ENCODE assay signal across 8 mouse cellular contexts in the genomic region with DNA sequence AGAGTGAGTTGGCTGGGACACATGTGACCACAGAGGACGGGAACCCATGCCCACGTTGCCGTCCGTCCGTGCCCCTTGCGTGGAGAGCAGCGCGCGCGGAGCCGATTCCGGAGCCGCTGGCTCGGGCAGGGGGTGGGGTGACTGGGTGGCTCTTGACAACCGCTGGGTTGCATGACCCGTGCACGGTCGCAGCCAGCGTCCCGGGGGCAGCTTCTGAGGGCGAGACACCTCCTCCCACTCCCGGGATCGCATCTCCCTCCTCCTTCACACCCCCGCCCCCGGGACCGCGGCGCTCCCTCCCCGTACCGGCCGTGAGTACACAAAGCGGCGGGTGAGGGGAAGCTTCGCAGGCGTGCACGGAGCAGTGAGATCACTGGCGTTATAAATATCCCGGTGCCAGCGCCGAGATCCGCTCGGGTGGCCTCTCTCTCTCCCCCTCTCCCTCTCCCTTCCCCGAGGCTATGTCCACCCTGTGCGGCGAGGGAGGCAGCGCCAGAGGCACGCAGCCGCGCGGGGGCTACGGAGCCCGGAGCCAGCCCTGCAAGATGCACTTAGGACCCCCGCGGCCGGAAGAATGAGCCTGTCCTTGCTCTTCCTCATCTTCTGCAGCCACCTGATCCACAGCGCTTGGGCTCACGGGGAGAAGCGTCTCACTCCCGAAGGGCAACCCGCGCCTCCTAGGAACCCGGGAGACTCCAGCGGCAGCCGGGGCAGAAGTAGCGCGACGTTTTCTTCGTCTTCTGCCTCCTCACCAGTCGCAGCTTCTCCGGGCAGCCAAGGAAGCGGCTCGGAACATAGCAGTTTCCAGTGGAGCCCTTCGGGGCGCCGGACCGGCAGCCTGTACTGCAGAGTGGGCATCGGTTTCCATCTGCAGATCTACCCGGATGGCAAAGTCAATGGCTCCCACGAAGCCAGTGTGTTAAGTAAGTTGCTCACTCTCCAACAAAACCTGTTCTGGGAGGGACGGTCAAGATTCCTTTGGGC. TPM values are rescaled to one million over a fixed set of nuclear protein-coding genes. Genes with fewer than 3 reads are reported as not detected.
DNase-seq lines count a peak whose midpoint lies in the region; ATAC-seq lines count a peak whose summit lies in the region.

A gene (plus strand): TSS at position 347 of the 984 bp plus-strand sequence.

- H3K36me3 ChIP-seq in kidney, embryonic 15.5 days, result no peaks in the 10 kb centered on the region
- no peaks in the 10 kb centered on the region for H3K36me3 ChIP-seq in liver, embryonic 13.5 days

- H3K9me3 ChIP-seq in kidney, embryonic 15.5 days (replicated peaks), result no peaks in the 10 kb centered on the region
- H3K9me3 ChIP-seq in liver, embryonic 13.5 days (replicated peaks), result no peaks in the 10 kb centered on the region

- H3K9ac ChIP-seq in kidney, embryonic 15.5 days, result peak within 1 kb of the TSS; percentile 45
- no peak within 1 kb of the TSS for H3K9ac ChIP-seq in liver, embryonic 13.5 days

- peaks cover 82% of the 10 kb centered on the region for H3K27me3 ChIP-seq in kidney, embryonic 15.5 days
- peaks cover 55% of the 10 kb centered on the region for H3K27me3 ChIP-seq in liver, embryonic 13.5 days

- peak within 1 kb of the TSS; percentile 100 for H3K4me2 ChIP-seq in kidney, embryonic 15.5 days
- H3K4me2 ChIP-seq in liver, embryonic 13.5 days, result peak within 1 kb of the TSS; percentile 63

- H3K4me3 ChIP-seq in kidney, embryonic 15.5 days (replicated peaks), result peak within 1 kb of the TSS; percentile 60
- peak within 1 kb of the TSS; percentile 44 for H3K4me3 ChIP-seq in liver, embryonic 13.5 days (replicated peaks)

- H3K4me1 ChIP-seq in kidney, embryonic 15.5 days, result peaks cover 23% of the 10 kb centered on the region
- H3K4me1 ChIP-seq in liver, embryonic 13.5 days (replicated peaks), result no peaks in the 10 kb centered on the region

- DNase-seq in left cerebral cortex, adult 18-20 months (ENCODE audit: low spot score in 2 of 2), result peak; percentile 55 to 59
- DNase-seq in left cerebral cortex, adult 11 months (ENCODE audit: low spot score), result no peak
- peak; percentile 64 to 76 for DNase-seq in cerebellum, postnatal 14 days
- DNase-seq in frontal cortex, postnatal 14 days (ENCODE audit: low spot score in 2 of 2), result peak; percentile 15 to 31
- DNase-seq in liver, embryonic 13.5 days, result no peak
- DNase-seq in retina, postnatal 1 day, result peak; percentile 81
- no peak for DNase-seq in B cell, adult 2 months

- WGBS in kidney, embryonic 15.5 days, result under 1% methylated on average over 80 of the region's 80 CpGs
- WGBS in liver, embryonic 13.5 days (ENCODE audit: insufficient replicate concordance), result under 1% methylated on average over 78 of the region's 80 CpGs

- ATAC-seq in kidney, embryonic 15.5 days (replicated peaks; ENCODE audit: low FRiP score), result peak; percentile 85
- ATAC-seq in liver, embryonic 13.5 days (ENCODE audit: low read depth), result no peak

- H3K27ac ChIP-seq in kidney, embryonic 15.5 days, result no peak within 1 kb of the TSS
- no peak within 1 kb of the TSS for H3K27ac ChIP-seq in liver, embryonic 13.5 days

RNA-seq across cellular contexts. Expression of the gene that starts here (rescaled TPM):
- 1 to 10 TPM; 3.9 to 4.8 TPM for total RNA-seq in left cerebral cortex, adult 18-20 months (2021)
- 0.48 and 0.49 TPM in 2 replicates for polyA plus RNA-seq in kidney, embryonic 15.5 days (2015; fragmentation: Nextera tagmentation; extraction: Ambion mirVana)
- polyA plus RNA-seq in liver, embryonic 13.5 days (2015; fragmentation: Nextera tagmentation; extraction: Ambion mirVana), result 0.15 and 0.23 TPM in 2 replicates

Comparison
In these comparisons a context has a peak if more than half of its experiments do, and no peak if none do; other contexts are left out.
1. DNase-seq: peak in left cerebral cortex, adult 18-20 months (2 of 2), cerebellum, postnatal 14 days (2 of 2), frontal cortex, postnatal 14 days (2 of 2) and retina, postnatal 1 day (single experiment); none in left cerebral cortex, adult 11 months (single experiment), liver, embryonic 13.5 days (single experiment) and B cell, adult 2 months (0 of 2).
2. Peak in ATAC-seq, H3K4me3 ChIP-seq, H3K9ac ChIP-seq and H3K4me2 ChIP-seq in kidney, embryonic 15.5 days; RNA of the gene not detected or under 1 TPM.